Mouse (Mus musculus) 416B (cell line): ENCODE measurements around the gene Ppp1r27.

Experiments
- DNase-seq: peaks from one replicate; pipeline ENCODE4 v3.0.0; 2011; ENCODE audit warnings: low read depth

The Ppp1r27 gene

GRCm38 (mm10) chr11:120545964-120546363, 5.0 kb downstream of the Ppp1r27 start:
- no peak for DNase-seq

GRCm38 (mm10) chr11:120542376-120542775, 8.6 kb downstream of the Ppp1r27 start:
- DNase-seq, result no peak

- DNase-seq, result peak; percentile 47
Observed at GRCm38 (mm10) chr11:120541907-120542306, 9.0 kb downstream of the Ppp1r27 start.

DNA sequence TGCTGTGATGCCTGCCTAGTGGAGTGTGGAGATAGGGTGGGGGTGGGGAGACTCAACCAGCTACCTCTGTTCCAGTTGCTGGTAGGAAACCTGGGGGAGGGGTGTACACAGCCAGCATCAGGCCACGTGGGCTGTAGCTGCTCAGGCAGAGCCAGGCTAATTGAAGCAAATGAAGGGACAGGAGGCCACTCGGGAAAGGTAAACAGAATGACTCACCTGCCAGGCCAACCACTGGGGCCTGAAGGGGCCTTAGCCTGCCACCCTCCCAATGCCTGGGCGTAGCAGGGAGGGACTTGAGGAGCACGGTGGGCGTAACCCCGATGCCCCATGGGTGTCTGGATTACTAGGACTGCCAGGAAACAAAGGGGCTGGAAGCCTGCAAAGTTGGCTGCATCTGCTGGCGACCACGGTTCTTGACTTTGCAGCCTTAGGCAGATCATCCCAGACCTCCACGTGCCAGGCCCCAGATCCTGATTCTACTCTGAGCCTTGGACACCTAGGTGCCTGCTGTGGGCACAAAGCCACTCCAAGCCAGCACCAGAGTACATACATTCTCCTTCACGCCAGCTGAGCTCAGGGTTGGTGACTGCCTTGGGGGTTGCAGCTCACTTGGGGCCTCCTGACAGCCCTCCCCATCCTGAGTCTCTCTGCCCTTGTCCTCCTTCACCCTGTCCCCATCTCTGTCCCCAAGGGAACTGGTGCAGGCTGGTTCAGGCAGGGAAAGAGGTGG, 11.5 kb downstream of the Ppp1r27 start:
- peak; percentile 37 for DNase-seq

GRCm38 (mm10) chr11:120538955-120539284, 12.0 kb downstream of the Ppp1r27 start:
- DNase-seq, result no peak

DNA sequence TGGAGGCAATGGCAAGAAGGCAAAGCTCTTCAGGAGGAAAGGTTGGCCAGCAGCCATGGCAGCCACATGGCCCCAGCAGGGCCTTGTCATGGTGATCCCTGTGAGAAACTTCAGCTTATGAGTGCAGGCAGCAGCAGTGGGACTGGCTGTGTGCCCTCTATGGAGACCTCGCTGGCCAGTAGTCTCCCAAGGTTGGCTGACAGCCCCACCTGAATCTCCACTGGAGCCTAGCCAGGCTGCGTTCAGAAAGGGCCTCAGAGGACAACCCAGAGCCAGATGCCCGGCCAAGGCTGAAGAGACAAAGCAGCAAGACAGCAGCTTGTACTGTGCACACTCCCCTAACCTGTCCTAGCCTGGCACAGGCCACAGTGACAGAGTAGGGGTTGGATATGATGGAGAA, 12.4 kb downstream of the Ppp1r27 start:
- no peak for DNase-seq

GRCm38 (mm10) chr11:120535804-120536203, 15.1 kb downstream of the Ppp1r27 start:
- no peak for DNase-seq

- no peak for DNase-seq
Observed at GRCm38 (mm10) chr11:120535145-120535544, 15.8 kb downstream of the Ppp1r27 start.

GRCm38 (mm10) chr11:120534093-120534492, 16.8 kb downstream of the Ppp1r27 start:
- no peak for DNase-seq

- DNase-seq, result no peak
Observed at GRCm38 (mm10) chr11:120531646-120532045, 19.3 kb downstream of the Ppp1r27 start.

DNA sequence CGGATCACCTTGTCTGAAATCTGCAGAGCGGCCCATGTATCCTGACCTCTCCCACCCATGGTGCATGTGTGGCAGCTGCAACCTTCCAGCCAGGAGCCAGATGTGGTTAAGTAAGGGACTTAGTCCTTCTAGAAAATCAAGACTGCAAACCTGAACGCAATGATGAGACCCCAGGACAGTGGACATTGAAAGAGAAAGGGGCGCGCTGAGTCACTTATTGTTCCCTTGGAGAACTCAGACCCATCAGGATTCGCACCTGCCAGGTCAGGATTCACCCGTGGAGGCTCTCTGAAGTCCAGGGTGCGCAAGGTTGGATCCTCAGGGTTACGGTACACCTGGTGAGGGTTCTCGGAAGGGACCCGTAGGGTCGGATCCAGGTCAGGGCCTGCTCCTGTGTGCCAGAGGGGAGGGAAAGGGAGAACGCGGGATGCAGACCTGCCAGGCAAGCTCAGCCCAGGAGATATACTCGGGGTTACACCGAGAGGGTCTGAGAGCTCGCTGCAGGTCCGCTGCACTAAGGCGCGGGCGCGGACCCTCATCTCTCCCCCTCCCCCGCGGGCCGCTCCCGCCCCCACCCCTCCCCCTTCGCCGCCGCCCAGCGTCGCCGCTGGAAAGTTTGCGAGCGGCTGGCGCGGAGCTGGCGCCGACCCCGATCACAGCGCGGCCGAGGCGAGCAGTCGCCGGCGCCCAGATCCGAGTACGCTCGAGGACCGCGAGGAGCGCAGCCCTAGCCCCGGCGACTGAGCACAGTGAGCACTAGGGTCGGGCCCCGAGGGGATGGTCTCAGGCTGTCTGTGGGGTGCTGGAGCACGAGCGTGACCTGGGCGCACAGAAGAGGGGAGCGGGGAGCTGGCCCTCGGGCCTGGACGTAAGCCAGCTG, 20.6 kb downstream of the Ppp1r27 start, which contains the start of gene Gcgr:
TSS of gene Gcgr (plus strand) at position 615 of the 880 bp plus-strand sequence.
- no peak for DNase-seq

GRCm38 (mm10) chr11:120528903-120529302, 22.0 kb downstream of the Ppp1r27 start:
- DNase-seq, result no peak

DNA sequence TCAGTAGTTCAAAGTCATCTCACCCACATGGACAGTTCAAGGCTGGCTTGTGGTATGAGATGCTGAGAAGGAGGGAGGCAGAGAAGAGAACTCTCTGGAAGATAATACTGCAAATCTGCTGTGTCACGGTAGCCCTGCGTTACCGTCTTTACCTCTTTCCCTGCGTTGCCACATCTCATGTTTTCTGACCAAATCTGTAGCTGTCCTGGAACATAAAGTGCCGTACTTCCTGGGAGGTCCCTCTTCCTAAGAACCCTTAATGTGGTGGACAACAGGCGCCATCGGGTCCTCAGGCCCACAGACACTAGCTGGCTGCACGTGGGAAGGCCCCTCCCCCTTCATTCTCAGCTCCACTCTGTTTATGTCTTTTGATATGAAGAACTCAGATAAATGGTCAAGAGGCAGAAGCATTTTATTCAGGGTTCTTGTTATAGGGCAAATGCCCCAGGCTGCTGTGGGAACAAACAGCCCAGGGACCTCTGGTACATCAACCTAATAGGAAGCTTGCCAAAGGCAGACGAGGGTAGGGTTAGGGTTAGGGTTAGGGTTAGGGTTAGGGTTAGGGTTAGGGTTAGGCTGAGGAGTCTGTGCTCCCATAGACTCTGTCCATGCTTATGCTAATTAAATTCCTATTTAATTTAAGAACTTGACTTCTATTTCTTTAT, 23.1 kb downstream of the Ppp1r27 start:
- DNase-seq, result peak; percentile 31

DNA sequence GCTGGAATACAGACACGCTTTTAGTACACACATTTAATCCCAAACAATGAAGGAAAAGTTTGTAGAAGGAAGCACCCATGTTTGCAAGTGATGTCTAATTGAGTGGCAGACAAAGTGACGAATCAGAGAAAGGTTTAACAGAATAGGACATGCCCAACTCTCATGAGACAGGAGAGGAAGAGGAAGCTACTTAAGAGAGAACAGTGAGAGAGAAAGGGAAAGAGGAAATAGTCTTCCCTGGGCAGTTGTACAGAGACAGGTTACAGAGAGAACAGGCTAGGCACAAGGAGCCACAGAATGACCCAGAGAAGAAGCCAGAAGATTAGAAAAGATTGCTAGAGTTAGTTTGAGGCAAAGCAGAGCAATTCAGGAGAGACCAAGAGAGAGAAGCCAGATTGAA, 25.0 kb downstream of the Ppp1r27 start:
- DNase-seq, result peak; percentile 68

DNA sequence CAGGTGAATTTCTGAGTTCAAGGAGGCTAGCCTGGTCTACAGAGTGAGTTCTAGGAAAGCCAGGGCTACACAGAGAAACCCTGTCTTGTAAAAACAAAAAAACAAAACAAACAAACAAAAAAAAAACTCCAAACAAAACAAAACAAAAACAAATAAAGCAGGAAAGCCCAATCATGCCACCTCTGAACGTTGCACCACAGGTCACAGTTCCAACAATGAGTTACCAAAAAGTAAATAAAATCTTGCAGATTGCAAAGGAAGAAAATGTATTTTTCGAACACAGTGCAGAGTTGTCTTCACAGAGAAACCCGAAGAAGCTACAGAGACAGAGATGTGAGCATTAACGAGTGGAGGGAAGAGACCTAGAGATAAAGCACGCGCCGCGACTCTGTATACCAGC, 28.4 kb downstream of the Ppp1r27 start:
- no peak for DNase-seq

DNA sequence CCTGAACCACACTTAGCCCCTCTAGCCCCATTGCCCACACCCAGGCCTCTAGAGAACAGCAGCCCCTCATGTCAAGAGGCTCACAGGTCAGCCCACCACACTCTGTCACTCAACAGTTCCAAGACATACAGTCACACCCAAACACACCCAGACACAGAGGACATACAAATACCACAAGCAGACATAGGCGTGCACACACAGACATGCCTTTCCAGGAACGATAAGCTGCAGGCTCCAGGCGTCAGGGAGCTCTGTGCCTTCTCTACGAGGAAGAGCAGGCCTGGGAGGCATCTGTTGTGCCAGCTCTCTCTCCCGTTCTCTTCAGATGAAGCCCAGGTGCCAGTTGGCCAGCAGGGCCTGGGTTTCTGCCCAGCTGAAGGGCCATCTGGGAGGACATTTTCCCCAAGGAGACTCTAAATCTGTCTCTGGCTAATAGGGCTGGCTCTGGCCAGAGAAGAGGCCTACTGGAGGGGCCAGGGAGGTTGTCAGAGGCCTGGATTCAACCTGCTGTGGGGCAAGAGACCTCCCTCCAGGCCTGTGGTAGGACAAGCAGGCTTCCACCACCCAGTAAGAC, 29.9 kb downstream of the Ppp1r27 start:
- DNase-seq, result no peak

GRCm38 (mm10) chr11:120520498-120520897, 30.4 kb downstream of the Ppp1r27 start:
- DNase-seq, result no peak

GRCm38 (mm10) chr11:120519738-120520137, 31.2 kb downstream of the Ppp1r27 start:
- DNase-seq, result peak; percentile 90

DNA sequence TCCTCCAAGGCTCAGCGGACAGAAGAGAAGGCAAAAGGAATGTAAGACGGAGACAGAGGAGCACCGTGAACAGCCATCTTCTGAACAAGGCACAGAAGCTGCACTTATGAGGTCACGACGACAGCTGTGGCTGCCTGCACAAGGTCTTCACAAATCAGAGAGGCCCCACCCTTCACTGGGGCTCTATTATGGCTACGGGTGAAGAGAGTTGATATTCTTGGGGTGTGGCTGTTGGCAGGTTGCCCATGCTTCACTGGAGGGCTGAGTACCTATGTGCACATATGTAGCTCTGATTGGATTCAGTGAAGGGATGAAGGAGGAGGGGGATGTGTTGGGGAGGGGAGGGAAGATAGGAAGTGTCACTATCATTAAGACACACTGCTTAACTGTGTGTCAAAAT, 32.4 kb downstream of the Ppp1r27 start:
- peak; percentile 42 for DNase-seq

DNA sequence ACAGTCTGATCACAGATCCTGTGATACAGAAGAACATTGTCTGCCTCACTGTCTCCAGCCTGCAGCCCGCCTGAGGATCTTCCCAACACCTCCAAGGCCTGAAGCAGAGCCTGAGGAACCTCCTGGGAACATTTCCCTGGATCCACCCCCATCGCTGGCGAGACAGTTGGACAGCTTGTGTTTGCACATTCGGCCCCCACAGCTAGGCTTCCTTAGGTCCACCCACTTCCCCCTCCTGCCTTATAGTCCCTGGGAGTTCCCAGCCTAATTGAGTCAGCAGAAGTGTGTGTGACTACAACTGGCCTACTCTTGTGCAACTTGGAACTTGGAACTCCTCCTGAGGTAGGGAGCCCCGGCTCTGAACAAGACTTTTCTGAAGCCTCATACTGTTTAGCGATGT, 32.9 kb downstream of the Ppp1r27 start:
- DNase-seq, result peak; percentile 88

GRCm38 (mm10) chr11:120517147-120517546, 33.8 kb downstream of the Ppp1r27 start:
- DNase-seq, result no peak

- peak; percentile 84 for DNase-seq
Observed at GRCm38 (mm10) chr11:120515611-120516010, 35.3 kb downstream of the Ppp1r27 start.
